Mouse (Mus musculus): Measurements from ENCODE around the gene Olfr1336. TPM values are rescaled to one million over a fixed set of nuclear protein-coding genes. Genes with fewer than 3 reads are reported as not detected.

Gene Olfr1336
- not detected in 2 replicates for polyA plus RNA-seq (2015; fragmentation: Nextera tagmentation; extraction: Ambion mirVana)

GRCm38 (mm10) chr7:6455868-6456267 is at the start of gene Olfr1336:
Gene Olfr1336 (plus strand): TSS chr7:6456168.

GRCm38 (mm10) chr7:6410043-6410442 is 45.9 kb upstream of the Olfr1336 start, which contains the start of gene Gm20715:
Gene Gm20715 (plus strand): TSS chr7:6410277.

GRCm38 (mm10) chr7:6438388-6438787 is 17.6 kb upstream of the Olfr1336 start, which contains the start of gene Olfr1344:
Gene Olfr1344 (plus strand): TSS chr7:6438688.

GRCm38 (mm10) chr7:6466951-6467350 is 11.0 kb downstream of the Olfr1336 start, which contains the start of gene Olfr1346:
Gene Olfr1346 (plus strand): TSS chr7:6467101.

GRCm38 (mm10) chr7:6486841-6487240 is 30.9 kb downstream of the Olfr1336 start, which contains the start of gene Olfr5:
Gene Olfr5 (minus strand): TSS chr7:6486941.

GRCm38 (mm10) chr7:6499655-6500054 is 43.7 kb downstream of the Olfr1336 start, which contains the start of gene Olfr1347:
Gene Olfr1347 (minus strand): TSS chr7:6499755.

GRCm38 (mm10) chr7:6508648-6509047 is 52.7 kb downstream of the Olfr1336 start, which contains the start of gene Olfr1348:
Gene Olfr1348 (minus strand): TSS chr7:6508748.

Other genes with a start within 250 kb of the Olfr1336 start
- gene Zscan5b, start 233.9 kb upstream of the Olfr1336 start, polyA plus RNA-seq (2015; fragmentation: Nextera tagmentation; extraction: Ambion mirVana), result not detected in 2 replicates
- not detected in 2 replicates for gene Epp13, start 203.5 kb upstream of the Olfr1336 start, polyA plus RNA-seq (2015; fragmentation: Nextera tagmentation; extraction: Ambion mirVana)
- 9.9 and 10.7 TPM in 2 replicates for gene Zfp667, start 169.6 kb upstream of the Olfr1336 start, polyA plus RNA-seq (2015; fragmentation: Nextera tagmentation; extraction: Ambion mirVana)
- 2.5 and 3.0 TPM in 2 replicates for gene Zfp583, start 124.9 kb upstream of the Olfr1336 start, polyA plus RNA-seq (2015; fragmentation: Nextera tagmentation; extraction: Ambion mirVana)
- 0.17 and 0.56 TPM in 2 replicates for gene Gm3854, start 112.4 kb upstream of the Olfr1336 start, polyA plus RNA-seq (2015; fragmentation: Nextera tagmentation; extraction: Ambion mirVana)
- gene Zfp78, start 92.9 kb upstream of the Olfr1336 start, polyA plus RNA-seq (2015; fragmentation: Nextera tagmentation; extraction: Ambion mirVana), result 1.9 and 2.1 TPM in 2 replicates
- 3.8 and 5.4 TPM in 2 replicates for gene Zfp28, start 72.9 kb upstream of the Olfr1336 start, polyA plus RNA-seq (2015; fragmentation: Nextera tagmentation; extraction: Ambion mirVana)
- not detected in 2 replicates for gene Smim17, start 57.5 kb upstream of the Olfr1336 start, polyA plus RNA-seq (2015; fragmentation: Nextera tagmentation; extraction: Ambion mirVana)
- gene Gm20715, start 45.9 kb upstream of the Olfr1336 start, polyA plus RNA-seq (2015; fragmentation: Nextera tagmentation; extraction: Ambion mirVana), result not detected in 2 replicates
- not detected in 2 replicates for gene Olfr1344, start 17.5 kb upstream of the Olfr1336 start, polyA plus RNA-seq (2015; fragmentation: Nextera tagmentation; extraction: Ambion mirVana)
- gene Olfr1346, start 10.9 kb downstream of the Olfr1336 start, polyA plus RNA-seq (2015; fragmentation: Nextera tagmentation; extraction: Ambion mirVana), result not detected in 2 replicates
- not detected in 2 replicates for gene Olfr5, start 30.8 kb downstream of the Olfr1336 start, polyA plus RNA-seq (2015; fragmentation: Nextera tagmentation; extraction: Ambion mirVana)
- gene Olfr1347, start 43.6 kb downstream of the Olfr1336 start, polyA plus RNA-seq (2015; fragmentation: Nextera tagmentation; extraction: Ambion mirVana), result not detected in 2 replicates
- not detected in 2 replicates for gene Olfr1348, start 52.6 kb downstream of the Olfr1336 start, polyA plus RNA-seq (2015; fragmentation: Nextera tagmentation; extraction: Ambion mirVana)
- gene Olfr1349, start 66.8 kb downstream of the Olfr1336 start, polyA plus RNA-seq (2015; fragmentation: Nextera tagmentation; extraction: Ambion mirVana), result not detected in 2 replicates
- gene Olfr1350, start 108.7 kb downstream of the Olfr1336 start, polyA plus RNA-seq (2015; fragmentation: Nextera tagmentation; extraction: Ambion mirVana), result not detected in 2 replicates
- gene Zim1, start 240.3 kb downstream of the Olfr1336 start, polyA plus RNA-seq (2015; fragmentation: Nextera tagmentation; extraction: Ambion mirVana), result 1.5 and 1.6 TPM in 2 replicates

Measured in urinary bladder, postnatal 0 days (tissue).